Mouse (Mus musculus): Measurements from ENCODE around the gene Igf1r. TPM values are rescaled to one million over a fixed set of nuclear protein-coding genes. Genes with fewer than 3 reads are reported as not detected.

Gene Igf1r
- total RNA-seq, 2 experiments from 2014 or later: 52.7 to 54.3 TPM

DNA sequence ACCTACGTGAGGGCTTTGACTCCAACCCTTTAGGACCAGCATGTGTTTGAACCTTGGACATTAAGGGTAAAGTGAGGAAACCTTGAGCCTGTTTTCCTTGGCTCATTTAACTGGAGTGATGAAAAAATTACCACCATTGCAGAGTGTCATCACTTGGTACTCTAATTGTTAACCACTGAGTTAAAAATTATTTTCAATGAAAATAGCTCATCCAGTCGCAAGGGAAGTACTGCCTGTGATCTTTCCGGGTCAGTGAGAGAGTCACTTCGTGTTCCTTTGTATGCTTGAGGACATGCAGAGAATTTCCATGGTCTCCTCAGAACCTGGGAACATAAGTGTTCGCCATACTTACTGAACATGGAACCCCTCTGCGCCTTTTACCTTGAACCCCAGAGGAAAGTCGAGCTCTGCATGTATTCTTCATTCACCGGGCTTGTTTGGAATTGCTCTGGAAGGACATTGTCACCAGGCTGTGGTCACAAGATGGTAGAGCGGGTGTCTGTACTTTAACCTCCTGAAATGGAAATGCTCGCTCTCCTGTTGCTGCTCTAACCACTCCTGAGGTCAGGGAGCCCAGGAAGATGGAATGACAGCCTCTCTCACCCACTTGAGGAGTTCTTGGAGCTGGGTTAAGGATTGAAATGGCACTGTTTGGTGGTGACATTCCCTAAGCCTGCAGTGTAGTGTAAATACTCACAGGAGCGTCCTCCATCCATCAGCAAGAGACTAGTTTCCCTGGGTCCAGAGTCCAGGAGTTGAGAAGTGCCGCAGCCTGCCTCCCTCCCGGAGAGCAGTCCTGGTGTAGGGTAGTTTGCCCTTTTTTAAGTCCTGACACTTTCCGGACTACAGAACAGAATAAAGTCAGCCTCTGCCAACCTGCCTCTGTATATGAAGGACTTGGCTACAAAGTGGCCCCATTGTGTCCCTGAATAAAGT lies 120.2 kb downstream of the Igf1r start:
- intact Hi-C loops (cut with DNase I): no loop called here
- TF ChIP-seq CTCF (IDR thresholded peaks at IDR 0.05): no peak
- no peak overlapping the region for H3K4me3 ChIP-seq
- H3K27ac ChIP-seq: no peak overlapping the region
- DNase-seq (ENCODE audit: extremely low spot score in 1 of 2, low spot score in 2 of 2): no peak

DNA sequence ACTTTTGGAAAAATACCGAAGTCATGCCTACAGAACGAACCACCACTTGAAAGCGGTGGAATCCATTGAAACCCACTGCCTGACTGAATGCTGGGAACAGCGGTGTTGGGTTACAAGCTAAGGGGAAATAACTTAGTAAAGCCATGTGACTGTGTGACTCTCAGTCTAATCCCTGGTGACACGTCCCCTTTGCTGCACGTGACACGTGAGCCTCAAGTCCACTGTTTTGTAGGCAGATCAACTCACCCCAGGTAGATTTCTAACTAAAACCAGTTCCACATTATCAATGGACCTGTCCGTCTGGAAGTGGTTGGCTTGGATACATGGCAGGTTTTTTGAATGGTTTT lies 120.8 kb downstream of the Igf1r start:
- intact Hi-C loops (cut with DNase I): no loop called here
- DNase-seq (ENCODE audit: extremely low spot score in 1 of 2, low spot score in 2 of 2): no peak
- Histone ChIP-seq H3K4me3 (no peak overlapping the region), H3K27ac (no peak overlapping the region)
- no peak for TF ChIP-seq CTCF (IDR thresholded peaks at IDR 0.05)

DNA sequence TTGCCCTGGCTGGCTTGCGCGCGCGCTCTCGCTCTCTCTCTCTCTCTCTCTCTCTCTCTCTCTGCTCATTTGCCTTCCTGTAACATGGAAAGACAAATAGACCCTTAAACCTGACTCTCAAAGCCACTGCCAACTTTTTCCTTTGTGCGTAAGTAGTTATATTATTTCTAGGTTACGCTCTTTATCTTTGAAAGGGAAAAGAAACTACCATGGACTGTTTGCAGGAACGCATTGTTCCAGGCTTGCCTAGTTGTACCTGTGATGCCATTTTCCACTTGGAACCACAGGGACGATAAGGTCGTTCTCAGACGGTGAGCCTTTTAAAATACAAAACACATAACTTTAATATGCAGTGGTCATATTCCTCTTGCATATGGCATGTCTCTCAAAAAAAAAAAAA lies 122.1 kb downstream of the Igf1r start:
- H3K27ac ChIP-seq: no peak overlapping the region
- intact Hi-C loops (cut with DNase I): no loop called here
- TF ChIP-seq CTCF (IDR thresholded peaks at IDR 0.05): no peak
- no peak overlapping the region for H3K4me3 ChIP-seq
- no peak for DNase-seq (ENCODE audit: extremely low spot score in 1 of 2, low spot score in 2 of 2)

DNA sequence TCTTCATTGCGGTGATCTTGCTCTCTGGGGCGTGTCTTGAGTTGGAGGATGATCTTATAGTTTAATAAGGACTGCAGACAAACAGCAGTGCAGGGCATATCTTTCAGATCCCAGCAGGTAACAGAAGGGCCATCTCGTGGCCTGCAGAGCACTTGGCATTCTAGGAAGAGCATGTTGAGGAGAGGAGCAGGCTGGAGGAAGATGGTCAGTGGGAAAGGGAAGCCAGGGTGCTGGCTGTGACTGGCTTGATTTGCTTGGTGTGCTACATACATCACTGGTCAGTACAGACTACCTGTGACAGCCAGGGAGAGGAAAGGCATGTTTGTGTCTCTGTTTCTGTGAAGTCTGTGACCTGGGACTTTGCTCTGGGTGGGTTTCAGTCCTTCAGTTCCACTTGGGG lies 122.8 kb downstream of the Igf1r start:
- intact Hi-C loops (cut with DNase I): no loop called here
- TF ChIP-seq CTCF (IDR thresholded peaks at IDR 0.05): no peak
- no peak for DNase-seq (ENCODE audit: extremely low spot score in 1 of 2, low spot score in 2 of 2)
- Histone ChIP-seq H3K27ac (no peak overlapping the region), H3K4me3 (no peak overlapping the region)

DNA sequence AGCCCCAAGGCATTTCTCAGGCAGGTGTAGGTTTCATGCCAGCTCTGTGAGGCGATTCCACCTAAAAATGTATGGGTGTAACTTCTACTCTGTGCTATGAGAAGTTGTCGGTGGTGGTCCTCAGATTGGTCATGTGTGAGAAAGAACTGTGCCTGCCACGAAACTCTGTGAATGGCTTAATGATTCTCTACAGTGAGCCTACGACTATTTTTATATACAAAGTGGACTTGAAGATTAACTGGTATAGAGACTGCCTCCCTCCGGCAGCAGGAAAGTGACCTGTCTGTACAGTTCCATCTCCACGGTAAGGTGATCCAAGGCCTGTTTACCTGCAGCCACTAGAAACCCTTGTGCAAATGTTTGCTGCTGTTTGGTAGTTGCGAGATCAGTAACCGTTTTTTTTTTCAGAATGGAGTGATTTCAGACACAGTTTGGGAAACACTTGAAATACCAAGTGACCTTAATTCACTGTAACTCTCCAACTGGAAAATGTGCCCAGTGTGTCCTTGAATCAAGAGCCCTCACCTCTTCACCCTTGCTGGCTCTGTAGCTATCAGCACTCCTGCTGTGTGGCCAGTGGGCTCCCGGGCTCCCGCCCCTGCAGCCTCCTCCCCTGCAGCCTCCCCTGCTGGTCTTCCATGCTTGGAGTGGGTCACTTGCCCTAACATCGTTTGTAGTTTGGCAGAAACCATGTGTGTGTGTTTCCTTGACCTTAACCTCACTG lies 127.7 kb downstream of the Igf1r start:
- no peak for DNase-seq (ENCODE audit: extremely low spot score in 1 of 2, low spot score in 2 of 2)
- Histone ChIP-seq H3K4me3 (no peak overlapping the region), H3K27ac (no peak overlapping the region)
- intact Hi-C loops (cut with DNase I): no loop called here
- TF ChIP-seq CTCF (IDR thresholded peaks at IDR 0.05): no peak

DNA sequence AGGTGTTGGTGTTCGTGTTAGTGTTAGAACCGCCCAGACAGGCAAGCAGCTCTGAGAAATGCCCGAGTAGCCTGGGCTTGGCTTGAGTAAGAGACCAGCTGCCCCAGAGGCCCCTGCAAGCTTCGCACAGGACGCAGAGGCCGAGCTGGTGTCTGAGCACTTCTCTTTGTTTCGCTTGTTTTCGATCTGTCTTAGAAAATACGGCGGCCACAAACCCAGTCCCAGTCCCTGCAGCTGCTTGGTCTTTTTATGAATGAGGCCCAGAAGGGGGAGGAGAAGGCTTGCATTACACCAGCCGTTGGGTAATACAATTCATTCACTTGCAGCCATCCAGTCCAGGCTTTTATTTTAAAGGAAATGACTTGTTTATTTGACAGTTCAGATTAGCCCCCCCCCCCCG lies 132.7 kb downstream of the Igf1r start:
- H3K4me3 ChIP-seq: no peak overlapping the region
- DNase-seq (ENCODE audit: extremely low spot score in 1 of 2, low spot score in 2 of 2): peak; percentile 24 to 26
- intact Hi-C loops (cut with DNase I): no loop called here
- H3K27ac ChIP-seq: peak overlapping the region; percentile 26; the same call in 1 of the 2 replicates
- no peak; the same call in 1 of the 2 replicates for TF ChIP-seq CTCF (IDR thresholded peaks at IDR 0.05)

DNA sequence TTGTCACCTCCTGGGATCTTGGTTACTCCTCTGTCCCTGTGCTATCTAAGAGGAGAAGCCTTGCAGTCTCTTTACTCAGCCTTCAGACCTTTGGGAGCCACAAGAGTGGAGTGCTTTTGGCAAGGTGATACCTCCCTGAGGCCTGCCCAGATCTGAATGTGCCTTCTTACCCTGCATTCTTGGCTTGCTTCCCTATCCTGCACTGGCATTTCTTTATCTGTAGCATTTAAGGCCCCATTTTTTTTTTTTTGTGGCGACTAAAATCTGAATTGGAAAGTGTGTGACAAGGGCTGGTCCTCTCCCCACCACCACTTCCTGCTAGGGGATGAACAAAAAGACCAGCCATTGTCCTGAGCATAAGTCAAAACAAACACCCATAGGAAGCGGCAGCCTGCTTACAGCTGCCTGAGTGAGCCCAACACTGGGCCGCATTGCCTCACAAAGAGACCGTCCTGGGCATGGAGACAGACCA lies 133.3 kb downstream of the Igf1r start:
- DNase-seq (ENCODE audit: extremely low spot score in 1 of 2, low spot score in 2 of 2): no peak
- Histone ChIP-seq H3K27ac (peak overlapping the region; percentile 25), H3K4me3 (no peak overlapping the region)
- TF ChIP-seq CTCF (IDR thresholded peaks at IDR 0.05): no peak
- intact Hi-C loops (cut with DNase I): no loop called here

DNA sequence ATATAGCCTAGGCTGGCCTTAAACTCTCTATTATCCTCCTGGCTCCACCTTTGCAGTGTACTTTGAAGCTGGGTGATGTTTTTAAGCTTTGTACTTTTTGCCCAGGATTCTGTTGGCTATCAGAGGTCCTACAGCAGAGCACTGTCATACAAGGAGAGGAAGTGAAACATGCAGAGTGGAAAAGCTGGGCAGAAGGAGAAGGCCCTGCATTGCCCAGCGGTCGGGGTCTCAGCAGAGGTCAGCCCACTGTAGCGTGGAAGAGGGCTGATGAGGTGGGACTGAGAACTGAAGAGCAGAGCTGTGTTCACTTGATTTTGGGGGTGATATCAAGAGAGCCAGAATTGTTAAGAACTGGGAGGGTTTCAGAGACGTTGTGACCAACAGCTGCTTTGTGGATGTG lies 134.9 kb downstream of the Igf1r start:
- TF ChIP-seq CTCF (IDR thresholded peaks at IDR 0.05): no peak
- no peak overlapping the region for H3K4me3 ChIP-seq
- intact Hi-C loops (cut with DNase I): no loop called here

DNA sequence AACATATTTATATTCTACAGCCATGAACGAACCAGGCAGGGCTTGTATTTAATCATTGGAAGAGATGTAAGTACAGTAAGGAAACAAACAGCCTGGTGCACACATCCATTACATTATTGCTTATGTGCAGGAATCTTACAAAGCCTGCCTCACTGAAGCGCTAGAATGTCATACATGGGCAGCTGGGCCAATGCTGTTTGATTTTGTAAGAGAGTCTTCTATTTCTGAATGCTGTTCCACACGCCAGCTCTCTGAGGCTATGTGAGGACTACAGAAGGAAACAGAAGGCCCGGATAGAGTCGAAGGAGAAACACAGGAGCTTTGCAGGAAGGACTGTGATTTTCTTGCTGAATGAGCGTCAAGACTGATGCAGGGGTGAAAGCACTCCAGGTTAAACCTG lies 136.2 kb downstream of the Igf1r start:
- intact Hi-C loops (cut with DNase I): no loop called here

More for the DNA sequence above, 134.9 kb downstream of the Igf1r start:
- DNase-seq (ENCODE audit: extremely low spot score in 1 of 2, low spot score in 2 of 2): no peak
- H3K27ac ChIP-seq: no peak overlapping the region

DNA sequence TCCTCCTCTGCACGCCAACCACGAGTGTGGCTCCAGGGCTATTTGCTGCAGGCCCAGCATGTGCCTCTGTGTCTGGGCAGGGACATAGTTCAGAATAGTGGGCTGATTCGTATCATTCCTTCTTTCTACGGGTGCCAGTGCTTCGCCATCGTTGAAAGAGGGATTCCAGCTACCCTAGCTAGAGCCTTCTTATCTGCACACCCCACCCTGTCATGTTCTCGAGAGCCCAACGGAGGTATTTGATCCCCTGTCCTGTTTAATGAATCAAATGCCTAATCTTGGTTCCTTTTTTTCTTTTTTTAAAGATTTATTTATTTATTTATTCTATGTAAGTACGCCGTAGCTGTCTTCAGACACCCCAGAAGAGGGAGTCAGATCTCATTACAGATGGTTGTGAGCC lies 137.1 kb downstream of the Igf1r start:
- no peak for DNase-seq (ENCODE audit: extremely low spot score in 1 of 2, low spot score in 2 of 2)
- Histone ChIP-seq H3K27ac (peak overlapping the region; percentile 49), H3K4me3 (no peak overlapping the region)
- intact Hi-C loops (cut with DNase I): loop anchor here (2.0 kb wide), 1 partner anchor 41 kb away; no protein-coding TSS in a partner anchor
- no peak for TF ChIP-seq CTCF (IDR thresholded peaks at IDR 0.05)

More for the DNA sequence above, 136.2 kb downstream of the Igf1r start:
- Histone ChIP-seq H3K27ac (peak overlapping the region; percentile 49), H3K4me3 (no peak overlapping the region)
- TF ChIP-seq CTCF (IDR thresholded peaks at IDR 0.05): no peak
- peak; percentile 24 to 28 for DNase-seq (ENCODE audit: extremely low spot score in 1 of 2, low spot score in 2 of 2)

DNA sequence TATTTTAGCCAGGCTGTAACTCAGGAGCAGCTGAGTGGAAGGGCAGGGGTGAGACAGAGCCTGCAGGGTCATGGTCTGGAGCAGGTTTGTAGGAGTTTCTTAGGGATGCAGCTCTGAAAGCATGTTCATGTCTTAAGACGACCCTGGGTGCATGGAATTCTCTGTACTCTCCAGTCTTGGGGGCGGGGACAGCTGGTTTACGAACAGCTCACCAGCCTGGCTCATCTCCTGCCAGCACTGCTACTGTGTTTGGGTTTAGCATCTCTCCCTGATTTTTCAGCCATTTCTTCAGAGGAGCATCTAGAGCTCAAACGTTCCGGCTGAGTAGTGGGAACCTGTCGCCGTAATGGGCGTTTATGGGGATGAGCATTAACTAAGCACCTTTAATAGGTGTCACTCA lies 137.9 kb downstream of the Igf1r start:
- intact Hi-C loops (cut with DNase I): loop anchor here (2.0 kb wide), 1 partner anchor 42 kb away; no protein-coding TSS in a partner anchor
- Histone ChIP-seq H3K27ac (peak overlapping the region; percentile 25), H3K4me3 (no peak overlapping the region)
- TF ChIP-seq CTCF (IDR thresholded peaks at IDR 0.05): no peak
- peak; percentile 20 to 32 for DNase-seq (ENCODE audit: extremely low spot score in 1 of 2, low spot score in 2 of 2)

DNA sequence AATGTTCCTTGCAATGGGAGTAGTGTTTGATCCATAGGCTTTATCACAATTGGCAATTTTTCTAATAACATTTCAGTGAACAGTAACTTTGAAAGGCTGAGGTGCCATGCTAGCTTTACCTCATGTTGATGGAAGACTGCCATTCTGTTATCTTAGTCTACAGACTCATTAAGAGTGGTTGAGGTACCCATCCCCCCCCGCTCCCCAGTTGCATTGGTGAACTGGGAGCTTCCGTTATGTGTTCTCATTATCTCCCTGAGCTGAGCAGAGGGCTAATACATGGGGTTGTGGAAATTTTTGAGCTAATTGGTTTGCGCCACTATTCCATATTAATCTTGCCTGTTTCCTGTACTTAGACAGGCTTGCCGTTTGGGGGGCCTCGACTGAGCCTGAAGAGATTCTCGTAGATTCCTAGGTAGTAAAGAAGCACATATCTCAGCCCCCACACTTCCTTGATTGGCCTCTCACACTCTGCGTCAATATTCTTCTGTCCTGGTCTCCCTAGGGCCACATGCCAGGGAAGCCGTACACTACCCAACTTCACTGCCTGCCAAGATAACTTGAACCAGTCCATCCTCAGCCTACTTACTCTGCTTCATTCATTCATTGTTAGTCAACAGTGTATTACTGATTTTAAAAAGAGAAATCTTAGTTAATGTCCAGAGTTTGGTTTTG lies 139.8 kb downstream of the Igf1r start:
- intact Hi-C loops (cut with DNase I): no loop called here
- Histone ChIP-seq H3K4me3 (no peak overlapping the region), H3K27ac (no peak overlapping the region)
- no peak for TF ChIP-seq CTCF (IDR thresholded peaks at IDR 0.05)
- DNase-seq (ENCODE audit: extremely low spot score in 1 of 2, low spot score in 2 of 2): no peak
